Comparison of ENCODE assay signal across 7 mouse cellular contexts in the genomic region with DNA sequence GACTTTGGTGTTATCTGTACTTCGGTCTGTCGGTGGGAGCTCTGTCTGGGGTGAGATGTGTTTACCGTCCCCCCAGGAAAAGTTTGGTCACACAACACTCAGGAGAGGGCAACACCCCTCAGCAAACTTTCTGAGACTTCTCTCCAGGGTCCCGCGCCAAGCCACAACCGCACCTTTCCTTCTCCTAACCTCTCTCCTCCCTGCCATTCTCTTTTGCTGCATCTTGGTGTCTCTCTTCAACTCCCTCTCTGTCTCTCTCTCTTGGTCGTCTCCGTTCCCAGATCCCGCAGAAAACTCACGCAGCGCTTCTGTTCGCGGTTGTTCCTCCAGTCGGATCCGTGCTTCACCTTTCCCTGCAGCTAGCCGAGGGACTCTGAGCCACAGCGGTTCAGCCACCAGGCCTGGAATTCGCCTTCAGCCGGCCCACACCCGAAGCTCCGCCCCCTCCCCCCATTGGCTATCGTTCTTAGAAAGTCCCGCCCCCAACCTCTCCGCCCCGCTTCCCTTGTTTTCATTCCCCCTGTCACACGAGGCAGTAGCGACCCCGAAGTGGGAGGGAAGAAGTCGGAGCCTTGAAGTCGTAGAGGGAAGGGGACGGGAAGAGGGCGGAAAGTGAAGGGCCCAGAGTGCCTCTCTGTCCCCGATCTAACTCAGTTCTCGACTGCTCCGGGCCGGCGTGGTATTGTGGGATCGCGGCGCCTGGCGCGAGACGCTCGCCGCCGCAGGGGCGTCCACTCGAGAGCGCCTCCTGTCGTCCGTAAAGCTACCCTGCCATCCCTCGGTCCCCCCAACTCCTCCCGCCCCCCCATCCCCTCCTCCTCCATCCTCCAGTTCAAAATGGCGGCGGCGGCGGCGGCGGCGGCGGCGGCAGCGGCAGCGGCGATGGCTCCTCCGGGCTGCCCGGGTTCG. TPM values are rescaled to one million over a fixed set of nuclear protein-coding genes. Genes with fewer than 3 reads are reported as not detected.
DNase-seq lines count a peak whose midpoint lies in the region; ATAC-seq lines count a peak whose summit lies in the region.

Gene Aamdc (minus strand): TSS at position 431 of the 909 bp plus-strand sequence.
Gene Rsf1 (plus strand): TSS at position 823 of the 909 bp plus-strand sequence.

- H3K27me3 ChIP-seq in intestine, embryonic 16.5 days (replicated peaks; ENCODE audit: control insufficient read depth, insufficient read depth, low read length) = no peaks in the 10 kb centered on the region
- H3K27me3 ChIP-seq in midbrain, embryonic 11.5 days (ENCODE audit: control insufficient read depth, insufficient read depth, low read length) = no peaks in the 10 kb centered on the region

- peak within 1 kb of the TSS; percentile 100 for H3K9ac ChIP-seq in intestine, embryonic 16.5 days (ENCODE audit: low read depth, low read length)
- peak within 1 kb of the TSS; percentile 98 for H3K9ac ChIP-seq in midbrain, embryonic 11.5 days (ENCODE audit: low read length)

- peak within 1 kb of the TSS; percentile 71 for H3K4me2 ChIP-seq in intestine, embryonic 16.5 days (ENCODE audit: low read depth, low read length)
- H3K4me2 ChIP-seq in midbrain, embryonic 11.5 days = peak within 1 kb of the TSS; percentile 56

- H3K4me3 ChIP-seq in intestine, embryonic 16.5 days (ENCODE audit: low read length) = peak within 1 kb of the TSS; percentile 100
- peak within 1 kb of the TSS; percentile 89 for H3K4me3 ChIP-seq in midbrain, embryonic 11.5 days (ENCODE audit: low read depth, low read length)

- DNase-seq in adrenal gland, adult 8-10 months = peak; percentile 95
- DNase-seq in embryo, embryonic 9.5 days (ENCODE audit: extremely low spot score) = peak; percentile 97
- DNase-seq in gastrocnemius, postnatal 4 days (ENCODE audit: low spot score in 2 of 2) = peak; percentile 88 to 95
- peak; percentile 92 to 94 for DNase-seq in left cerebral cortex, postnatal 36 days (ENCODE audit: low spot score in 2 of 2)
- peak; percentile 99 for DNase-seq in midbrain, embryonic 11.5 days (ENCODE audit: low spot score, missing footprints)
- DNase-seq in skeletal muscle tissue, adult 2 months (ENCODE audit: low read depth, low spot score) = peak; percentile 97

- peak; percentile 94 for ATAC-seq in intestine, embryonic 16.5 days
- ATAC-seq in midbrain, embryonic 11.5 days (ENCODE audit: low FRiP score) = peak; percentile 95

- WGBS in intestine, embryonic 16.5 days = under 1% methylated on average over 65 of the region's 68 CpGs
- WGBS in midbrain, embryonic 11.5 days = under 1% methylated on average over 50 of the region's 68 CpGs

- intact Hi-C loops in left cerebral cortex, postnatal 36 days (cut with DNase I) = loop anchor here (1.0 to 5.0 kb wide), 3 partner anchors 99 to 154 kb away; partner anchors contain the start of genes Clns1a and Ints4

- H3K36me3 ChIP-seq in intestine, embryonic 16.5 days (ENCODE audit: control insufficient read depth, insufficient read depth, low read length) = no peaks in the 10 kb centered on the region
- no peaks in the 10 kb centered on the region for H3K36me3 ChIP-seq in midbrain, embryonic 11.5 days (ENCODE audit: control insufficient read depth, insufficient read depth, low read length)

- H3K9me3 ChIP-seq in intestine, embryonic 16.5 days (ENCODE audit: control insufficient read depth, low read length) = peaks cover 3% of the 10 kb centered on the region; the same call in 1 of the 2 replicates
- no peaks in the 10 kb centered on the region for H3K9me3 ChIP-seq in midbrain, embryonic 11.5 days (ENCODE audit: control insufficient read depth, low read length)

- H3K27ac ChIP-seq in intestine, embryonic 16.5 days (ENCODE audit: low read length) = peak within 1 kb of the TSS; percentile 98
- H3K27ac ChIP-seq in midbrain, embryonic 11.5 days (ENCODE audit: low read depth, low read length) = peak within 1 kb of the TSS; percentile 89

- peaks cover 6% of the 10 kb centered on the region for H3K4me1 ChIP-seq in intestine, embryonic 16.5 days (ENCODE audit: control insufficient read depth, insufficient read depth, low read length)
- peaks cover 7% of the 10 kb centered on the region; the same call in 1 of the 2 replicates for H3K4me1 ChIP-seq in midbrain, embryonic 11.5 days (ENCODE audit: control insufficient read depth, insufficient read depth, low read length)

RNA-seq across cellular contexts. Expression of gene Aamdc, which starts in this region (rescaled TPM):
- 10 to 100 TPM; 33.5 to 41.6 (median 35.7) TPM for total RNA-seq in adrenal gland, adult 8-10 months (2022)
- total RNA-seq in gastrocnemius, postnatal 4 days (2021) = 100 to 1,000 TPM in 1 of 2 experiments, 10 to 100 TPM in 1; 99.2 to 120 TPM
- polyA plus RNA-seq in intestine, embryonic 16.5 days (2015; fragmentation: Nextera tagmentation; extraction: Ambion mirVana) = 78.6 and 81.8 TPM in 2 replicates
- 10 to 100 TPM; 32.4 to 35.4 TPM for total RNA-seq in left cerebral cortex, postnatal 36 days (2021)
- polyA plus RNA-seq in midbrain, embryonic 11.5 days (2014; fragmentation: Nextera tagmentation; extraction: Ambion mirVana) = 33.5 and 35.5 TPM in 2 replicates

RNA-seq across cellular contexts. Expression of gene Rsf1, which starts in this region (rescaled TPM):
- 10 to 100 TPM; 23.9 to 37.7 (median 31.4) TPM for total RNA-seq in adrenal gland, adult 8-10 months (2022)
- total RNA-seq in gastrocnemius, postnatal 4 days (2021) = 10 to 100 TPM; 24.0 to 26.1 TPM
- 11.9 and 16.0 TPM in 2 replicates for polyA plus RNA-seq in intestine, embryonic 16.5 days (2015; fragmentation: Nextera tagmentation; extraction: Ambion mirVana)
- 10 to 100 TPM; 40.6 to 50.6 TPM for total RNA-seq in left cerebral cortex, postnatal 36 days (2021)
- 25.5 and 27.4 TPM in 2 replicates for polyA plus RNA-seq in midbrain, embryonic 11.5 days (2014; fragmentation: Nextera tagmentation; extraction: Ambion mirVana)

Comparison
In these comparisons a context has a peak if more than half of its experiments do, and no peak if none do; other contexts are left out.
1. Peak in every context shown above with its lines: DNase-seq, ATAC-seq, H3K4me3 ChIP-seq and H3K27ac ChIP-seq.